Mouse (Mus musculus) liver, postnatal 0 days (tissue): ENCODE measurements around the gene Cfap97. TPM values are rescaled to one million over a fixed set of nuclear protein-coding genes. Genes with fewer than 3 reads are reported as not detected.

Source experiments
- ATAC-seq: fragments of 200-750 bp; cut with Nextera tagmentation; 2 replicates; pipeline ENCODE4 v1.8.0; 2017; ENCODE audit warnings: mild to moderate bottlenecking, moderate library complexity
- DNase-seq: peaks from one replicate; pipeline ENCODE4 v3.0.0-alpha.2; 2016
- H3K27ac ChIP-seq: fragments of 300-500 bp; sonication (generic); 2 replicates; pipeline ENCODE4 v1.5.1; 2014; ENCODE audit warnings: antibody characterized with exemption, moderate library complexity, mild to moderate bottlenecking, low read depth
- H3K27me3 ChIP-seq: fragments of 300-500 bp; sonication (generic); 2 replicates; pipeline ENCODE4 v1.6.1; 2014; ENCODE audit warnings: low read length, control low read depth, mixed read lengths; ENCODE audit not compliant: insufficient read depth
- H3K36me3 ChIP-seq: fragments of 300-500 bp; sonication (generic); replicated peaks from 2 replicates; pipeline ENCODE4 v1.6.1; 2014; ENCODE audit warnings: mild to moderate bottlenecking, control low read depth, low read length, moderate library complexity, mixed read lengths; ENCODE audit not compliant: insufficient read depth
- H3K4me1 ChIP-seq: fragments of 300-500 bp; sonication (generic); 2 replicates; pipeline ENCODE4 v1.6.1; 2014; ENCODE audit warnings: antibody characterized with exemption, mild to moderate bottlenecking, control low read depth; ENCODE audit not compliant: insufficient read depth
- H3K4me2 ChIP-seq: fragments of 300-500 bp; sonication (generic); 2 replicates; pipeline ENCODE4 v1.6.1; 2014; ENCODE audit warnings: low read depth, mild to moderate bottlenecking, low read length, moderate library complexity, mixed read lengths
- H3K4me3 ChIP-seq: fragments of 300-500 bp; sonication (generic); 2 replicates; pipeline ENCODE4 v1.5.1; 2014; ENCODE audit warnings: low read depth, low read length
- H3K9ac ChIP-seq: fragments of 300-500 bp; sonication (generic); replicated peaks from 2 replicates; pipeline ENCODE4 v1.6.1; 2014; ENCODE audit warnings: mild to moderate bottlenecking, moderate library complexity
- H3K9me3 ChIP-seq: fragments of 300-500 bp; sonication (generic); 2 replicates; pipeline ENCODE4 v1.6.1; 2016; ENCODE audit warnings: mild to moderate bottlenecking, control low read depth, low read length, mixed read lengths
- CTCF ChIP-seq: sonication (generic); IDR thresholded peaks from 2 replicates; pipeline ENCODE4 v1.5.1; 2016; ENCODE audit warnings: antibody characterized with exemption, low read depth
- EP300 ChIP-seq: IDR thresholded peaks from 2 replicates; pipeline ENCODE4 v1.6.1; 2016; ENCODE audit warnings: antibody characterized with exemption, low read depth, mild to moderate bottlenecking
- WGBS: fragments of 180-500 bp; shearing (Covaris S2); extraction: QIAGEN DNeasy Blood & Tissue Kit; methylation state at CpG from one replicate; pipeline ENCODE4 v1.1.7; 2014; ENCODE audit not compliant: insufficient replicate concordance; 5-methylcytosine and 5-hydroxymethylcytosine counted together
- polyA plus RNA-seq: library from polyadenylated mRNA; unstranded; fragments of >200 nt; fragmentation: Nextera tagmentation; extraction: Ambion mirVana; gene quantifications from 2 replicates; pipeline ENCODE4 v1.2.1, GENCODE M21; 2015

Cfap97 gene
- polyA plus RNA-seq, 1 experiment from 2014 or later, result 9.2 TPM

DNA sequence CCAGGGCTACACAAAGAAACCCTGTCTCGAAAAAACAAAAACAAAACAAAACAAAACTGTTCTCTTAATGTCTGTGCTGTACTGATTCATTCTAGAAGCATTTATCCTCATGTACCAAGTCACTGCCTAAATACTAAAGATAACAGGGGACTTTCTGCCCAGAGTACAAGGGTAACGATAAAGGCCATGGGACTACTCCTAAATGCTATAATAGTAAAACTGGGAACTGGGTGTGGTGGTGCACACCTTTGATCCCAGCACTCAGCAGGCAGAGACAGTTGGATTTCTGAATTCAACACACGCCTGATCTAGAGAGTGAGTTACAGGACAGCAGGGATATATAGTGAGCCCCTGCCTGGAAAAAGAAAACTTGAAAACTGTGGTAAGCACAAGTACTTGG lies 9.9 kb upstream of the Cfap97 start:
- no peak for ATAC-seq
- no peak overlapping the region for H3K4me2 ChIP-seq

GRCm38 (mm10) chr8:46142498-46143081 lies 9.0 kb upstream of the Cfap97 start:
- H3K4me3 ChIP-seq, result no peak overlapping the region
- H3K27me3 ChIP-seq, result no peaks in the 10 kb centered on the region
- no peak overlapping the region for H3K9ac ChIP-seq
- WGBS, result 80% methylated on average over 4 of the region's 4 CpGs
- H3K4me1 ChIP-seq, result peaks cover 4% of the 10 kb centered on the region
- TF ChIP-seq EP300 (no peak), CTCF (no peak)
- no peaks in the 10 kb centered on the region for H3K36me3 ChIP-seq
- H3K27ac ChIP-seq, result no peak overlapping the region
- H3K4me2 ChIP-seq, result no peak overlapping the region
- ATAC-seq, result no peak
- no peak for DNase-seq
- H3K9me3 ChIP-seq, result no peaks in the 10 kb centered on the region

More for the DNA sequence above, 9.9 kb upstream of the Cfap97 start:
- H3K9ac ChIP-seq, result no peak overlapping the region
- WGBS, result 76% methylated on average over 3 of the region's 3 CpGs
- no peak overlapping the region for H3K4me3 ChIP-seq
- H3K27me3 ChIP-seq, result no peaks in the 10 kb centered on the region
- DNase-seq, result no peak
- no peak overlapping the region for H3K27ac ChIP-seq
- no peak for TF ChIP-seq CTCF
- no peak for TF ChIP-seq EP300
- H3K4me1 ChIP-seq, result peaks cover 4% of the 10 kb centered on the region
- H3K9me3 ChIP-seq, result no peaks in the 10 kb centered on the region
- no peaks in the 10 kb centered on the region for H3K36me3 ChIP-seq

- peaks cover 4% of the 10 kb centered on the region for H3K4me1 ChIP-seq
- H3K36me3 ChIP-seq, result no peaks in the 10 kb centered on the region
- H3K4me3 ChIP-seq, result no peak overlapping the region
- H3K27ac ChIP-seq, result no peak overlapping the region
- WGBS, result 49% methylated on average over 5 of the region's 5 CpGs
- no peak for ATAC-seq
- no peak overlapping the region for H3K4me2 ChIP-seq
- H3K27me3 ChIP-seq, result no peaks in the 10 kb centered on the region
- H3K9me3 ChIP-seq, result no peaks in the 10 kb centered on the region
- no peak for DNase-seq
- H3K9ac ChIP-seq, result no peak overlapping the region
- no peak for TF ChIP-seq CTCF
- no peak for TF ChIP-seq EP300
Measured at GRCm38 (mm10) chr8:46143470-46143869, 8.1 kb upstream of the Cfap97 start.

DNA sequence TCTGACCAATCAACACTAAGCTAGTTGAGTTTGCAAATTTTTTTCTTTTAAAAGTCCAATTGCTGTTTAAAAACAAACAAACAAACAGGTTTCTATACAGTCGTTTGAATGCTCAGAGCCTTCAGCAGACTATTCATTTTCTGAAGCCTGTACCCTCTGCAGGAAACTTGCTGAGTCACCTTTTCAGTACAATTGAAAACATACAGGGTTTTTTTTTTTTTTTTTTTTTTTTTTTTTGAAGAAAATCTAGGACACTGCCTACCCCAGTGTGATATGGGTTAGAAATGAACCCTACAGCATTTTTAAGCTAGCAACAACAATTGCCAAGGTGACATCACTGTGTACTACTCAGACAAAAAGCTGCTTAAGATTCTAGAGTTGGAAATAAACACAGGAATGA lies 7.6 kb upstream of the Cfap97 start:
- H3K4me3 ChIP-seq, result no peak overlapping the region
- H3K4me2 ChIP-seq, result no peak overlapping the region
- 10% methylated on average over 1 of the region's 1 CpGs for WGBS
- no peaks in the 10 kb centered on the region for H3K27me3 ChIP-seq
- H3K36me3 ChIP-seq, result no peaks in the 10 kb centered on the region
- H3K4me1 ChIP-seq, result peaks cover 4% of the 10 kb centered on the region
- no peak overlapping the region for H3K9ac ChIP-seq
- DNase-seq, result no peak
- H3K9me3 ChIP-seq, result no peaks in the 10 kb centered on the region
- H3K27ac ChIP-seq, result no peak overlapping the region
- no peak for ATAC-seq
- TF ChIP-seq CTCF (no peak), EP300 (no peak)

DNA sequence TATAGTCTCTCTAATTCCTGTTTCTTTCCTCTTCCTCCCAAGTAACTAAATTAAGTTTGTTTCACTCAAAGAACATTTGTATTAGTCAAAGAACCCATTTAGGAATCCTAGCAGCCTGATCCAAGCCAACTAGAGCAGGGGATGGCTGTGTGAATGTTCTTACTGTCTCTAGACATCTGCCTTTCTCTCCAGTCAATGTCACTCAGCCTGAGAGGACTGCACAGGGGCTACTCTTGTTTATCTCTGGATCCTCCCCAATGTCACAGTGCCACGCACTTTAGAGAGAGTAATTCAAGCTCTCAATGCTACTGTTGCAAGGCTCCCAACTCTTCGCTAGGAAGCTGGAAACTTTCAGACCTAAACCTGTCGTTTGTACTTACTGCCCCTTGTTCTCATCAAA lies 5.4 kb upstream of the Cfap97 start:
- Histone ChIP-seq H3K4me2 (no peak overlapping the region), H3K4me1 (peaks cover 13% of the 10 kb centered on the region), H3K9ac (no peak overlapping the region), H3K27me3 (no peaks in the 10 kb centered on the region), H3K4me3 (no peak overlapping the region), H3K27ac (no peak overlapping the region), H3K9me3 (no peaks in the 10 kb centered on the region), H3K36me3 (no peaks in the 10 kb centered on the region)
- WGBS, result 56% methylated on average over 3 of the region's 3 CpGs
- no peak for DNase-seq
- no peak for ATAC-seq
- TF ChIP-seq CTCF (no peak), EP300 (no peak)

DNA sequence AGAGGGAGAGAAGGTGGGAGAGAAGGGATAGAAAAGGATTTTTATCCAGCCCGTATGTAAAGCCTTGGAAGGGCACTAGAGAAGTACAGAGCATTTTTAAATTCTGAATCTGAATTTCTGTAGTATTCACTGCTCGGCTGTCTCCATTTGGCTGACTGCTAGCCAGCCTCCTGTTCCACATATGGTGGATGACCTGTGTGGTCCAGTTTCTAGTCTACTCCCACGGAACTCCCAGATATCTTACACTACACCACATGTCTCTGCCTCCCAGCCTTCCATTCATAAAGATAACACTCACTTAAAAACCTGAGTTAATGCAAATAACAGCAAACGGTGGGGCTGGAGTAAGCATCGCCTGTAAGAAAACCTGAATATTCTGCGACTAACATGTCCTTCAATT lies 2.3 kb upstream of the Cfap97 start:
- Histone ChIP-seq H3K4me2 (no peak overlapping the region), H3K4me1 (peaks cover 18% of the 10 kb centered on the region), H3K9me3 (no peaks in the 10 kb centered on the region), H3K36me3 (no peaks in the 10 kb centered on the region), H3K27me3 (peaks cover 3% of the 10 kb centered on the region; the same call in 1 of the 2 replicates), H3K27ac (no peak overlapping the region), H3K4me3 (no peak overlapping the region), H3K9ac (no peak overlapping the region)
- no peak for DNase-seq
- TF ChIP-seq EP300 (no peak), CTCF (no peak)
- no peak for ATAC-seq
- WGBS, result 84% methylated on average over 6 of the region's 6 CpGs

DNA sequence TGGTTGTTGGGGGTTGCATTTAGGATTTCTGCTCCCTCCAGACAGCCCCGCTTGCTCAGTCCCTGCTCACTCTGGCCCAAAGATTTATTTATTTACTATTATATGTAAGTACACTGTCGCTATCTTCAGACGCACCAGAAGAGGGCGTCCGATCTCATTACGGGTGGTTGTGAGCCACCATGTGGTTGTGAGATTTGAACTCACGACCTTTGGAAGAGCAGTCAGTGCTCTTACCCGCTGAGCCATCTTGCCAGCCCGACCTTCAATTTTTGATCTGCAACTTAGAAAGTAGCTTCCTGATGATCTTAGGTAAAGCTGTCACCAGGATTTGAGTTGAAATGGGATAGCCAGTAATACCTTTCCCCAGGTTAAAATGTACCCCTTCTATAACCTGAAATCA lies 1.8 kb upstream of the Cfap97 start:
- DNase-seq (no peak), ATAC-seq (no peak)
- Histone ChIP-seq H3K27ac (no peak overlapping the region), H3K9me3 (no peaks in the 10 kb centered on the region), H3K4me1 (peaks cover 16% of the 10 kb centered on the region), H3K27me3 (peaks cover 3% of the 10 kb centered on the region; the same call in 1 of the 2 replicates), H3K4me2 (0 out of 2 replicates have a peak overlapping the region, but pooled peaks have one; percentile 15), H3K4me3 (no peak overlapping the region), H3K36me3 (no peaks in the 10 kb centered on the region), H3K9ac (no peak overlapping the region)
- WGBS, result 81% methylated on average over 9 of the region's 9 CpGs
- TF ChIP-seq CTCF, result peak; percentile 40
- no peak for TF ChIP-seq EP300
